Comparison of ENCODE assay signal across 26 mouse cellular contexts in the genomic region with DNA sequence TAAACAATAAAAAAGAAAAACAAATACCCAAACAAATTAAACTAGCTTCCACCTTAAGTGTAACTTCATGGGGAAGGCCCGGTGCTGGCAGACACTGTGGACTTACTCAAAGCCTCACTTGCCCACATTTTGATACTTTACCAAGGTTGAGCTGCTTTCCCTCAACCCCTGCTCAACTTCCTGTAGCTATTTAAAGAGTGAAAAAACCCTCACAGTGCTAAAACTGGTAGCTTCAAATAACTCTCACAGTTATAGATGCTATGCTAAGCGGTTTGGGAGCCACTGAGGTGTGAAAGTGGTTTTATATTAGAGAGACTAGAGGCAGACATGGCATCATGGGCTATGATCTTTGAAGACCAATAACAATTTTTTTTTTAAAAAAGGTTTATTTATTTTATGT. TPM values are rescaled to one million over a fixed set of nuclear protein-coding genes. Genes with fewer than 3 reads are reported as not detected.
DNase-seq lines count a peak whose midpoint lies in the region; ATAC-seq and TF ChIP-seq lines count a peak whose summit lies in the region.
"Had no signal": no experiment of that assay in that cellular context is flagged by ENCODE, and none has a peak within 500 bp of the region (broad histone marks: within the 10 kb centered on the region; RNA-seq: fewer than 3 reads in every experiment).

No protein-coding gene starts in this region.

- no peak for TF ChIP-seq EP300 in stomach, postnatal 0 days (optimal IDR thresholded peaks at IDR 0.05)

- no peaks in the 10 kb centered on the region for H3K9me3 ChIP-seq in stomach, postnatal 0 days (ENCODE audit: control insufficient read depth, low read length)
- H3K9me3 ChIP-seq: forebrain, embryonic 13.5 days; G1E; intestine, embryonic 15.5 days; limb, embryonic 13.5 days; liver, embryonic 12.5 days; midbrain, embryonic 15.5 days; stomach, embryonic 15.5 days had no signal

- TF ChIP-seq CTCF in spleen, adult 2 months (IDR thresholded peaks at IDR 0.05; ENCODE audit: extremely low read depth, insufficient read depth, insufficient read length, insufficient replicate concordance), result no peak
- TF ChIP-seq CTCF in stomach, postnatal 0 days (IDR thresholded peaks at IDR 0.05; ENCODE audit: low read depth), result no peak

- H3K4me3 ChIP-seq in spleen, adult 2 months (ENCODE audit: extremely low read depth, insufficient read depth, insufficient read length), result no peak overlapping the region
- no peak overlapping the region for H3K4me3 ChIP-seq in stomach, postnatal 0 days (ENCODE audit: low read depth, low read length)
- H3K4me3 ChIP-seq: forebrain, embryonic 13.5 days; intestine, embryonic 15.5 days; limb, embryonic 13.5 days; liver, embryonic 12.5 days; midbrain, embryonic 15.5 days; stomach, embryonic 15.5 days had no signal

- H3K4me2 ChIP-seq in stomach, postnatal 0 days (replicated peaks; ENCODE audit: low read depth), result no peak overlapping the region
- H3K4me2 ChIP-seq: forebrain, embryonic 13.5 days; hindbrain, embryonic 14.5 days; intestine, embryonic 15.5 days; limb, embryonic 13.5 days; liver, embryonic 12.5 days; midbrain, embryonic 15.5 days; stomach, embryonic 15.5 days had no signal

- H3K27me3 ChIP-seq in spleen, adult 2 months (ENCODE audit: control insufficient read depth, insufficient read depth, low read length), result no peaks in the 10 kb centered on the region
- H3K27me3 ChIP-seq in stomach, postnatal 0 days (ENCODE audit: control insufficient read depth, insufficient read depth, low read length), result no peaks in the 10 kb centered on the region
- H3K27me3 ChIP-seq: forebrain, embryonic 13.5 days; intestine, embryonic 15.5 days; limb, embryonic 13.5 days; liver, embryonic 12.5 days; midbrain, embryonic 15.5 days; Patski; stomach, embryonic 15.5 days had no signal

- peak; percentile 29 to 34 for DNase-seq in spleen, adult 2 months (ENCODE audit: low read depth in 1 of 2, low spot score in 2 of 2)
- no peak for DNase-seq in spleen, postnatal 4 days (ENCODE audit: low spot score in 2 of 2)
- no peak for DNase-seq in frontal cortex, postnatal 14 days (ENCODE audit: low spot score in 2 of 2)
- no peak for DNase-seq in embryo, embryonic 10.5 days (ENCODE audit: low spot score)
- no peak for DNase-seq in stomach, postnatal 0 days (ENCODE audit: low spot score)
- DNase-seq: adrenal gland, postnatal 10 days; cerebellum, adult 2 months; cerebellum, postnatal 25 days; heart, postnatal 4 days; kidney, postnatal 25 days; layer of hippocampus, adult 9-11 months; lung, adult 18-20 months; lung, postnatal 4 days; thymus, adult 2 months had no signal

- peak; percentile 61 for ATAC-seq in CD4-positive, CD25-positive, alpha-beta regulatory T cell, adult 4 months
- ATAC-seq in megakaryocyte, adult 5-6 weeks (ENCODE audit: poor library complexity, severe bottlenecking), result peak; percentile 18; the same call in 1 of the 2 replicates
- no peak for ATAC-seq in stomach, postnatal 0 days (ENCODE audit: low FRiP score, low TSS enrichment)
- ATAC-seq: forebrain, embryonic 13.5 days; intestine, embryonic 15.5 days; liver, embryonic 12.5 days; midbrain, embryonic 15.5 days; Patski had no signal

- WGBS in spleen, adult 2 months, result 9% methylated on average over 2 of the region's 2 CpGs
- WGBS in stomach, postnatal 0 days, result 96% methylated on average over 2 of the region's 2 CpGs

- peaks cover 4% of the 10 kb centered on the region for H3K4me1 ChIP-seq in spleen, adult 2 months (ENCODE audit: control insufficient read depth, insufficient read depth, insufficient read length)
- no peaks in the 10 kb centered on the region for H3K4me1 ChIP-seq in stomach, postnatal 0 days (replicated peaks; ENCODE audit: control insufficient read depth, insufficient read depth)
- H3K4me1 ChIP-seq: forebrain, embryonic 13.5 days; intestine, embryonic 15.5 days; limb, embryonic 13.5 days; liver, embryonic 12.5 days; midbrain, embryonic 15.5 days; stomach, embryonic 15.5 days had no signal

- no peak for TF ChIP-seq POLR2A in spleen, adult 2 months (IDR thresholded peaks at IDR 0.05; ENCODE audit: low read depth, low read length)

- H3K9ac ChIP-seq in stomach, postnatal 0 days (ENCODE audit: low read length), result no peak overlapping the region
- H3K9ac ChIP-seq: forebrain, embryonic 13.5 days; hindbrain, embryonic 14.5 days; intestine, embryonic 15.5 days; limb, embryonic 13.5 days; liver, embryonic 12.5 days; midbrain, embryonic 15.5 days; stomach, embryonic 15.5 days had no signal

- no peak overlapping the region for H3K27ac ChIP-seq in spleen, adult 2 months (ENCODE audit: insufficient read depth, low read length)
- H3K27ac ChIP-seq in stomach, postnatal 0 days (replicated peaks), result no peak overlapping the region
- H3K27ac ChIP-seq: forebrain, embryonic 13.5 days; hindbrain, embryonic 14.5 days; intestine, embryonic 15.5 days; limb, embryonic 13.5 days; liver, embryonic 12.5 days; midbrain, embryonic 15.5 days; stomach, embryonic 15.5 days had no signal

- H3K36me3 ChIP-seq in spleen, adult 2 months (ENCODE audit: control insufficient read depth, insufficient read depth, low read length), result peaks cover 30% of the 10 kb centered on the region
- H3K36me3 ChIP-seq in stomach, postnatal 0 days (ENCODE audit: control insufficient read depth, insufficient read depth, low read length), result peaks cover 10% of the 10 kb centered on the region

RNA-seq across cellular contexts. Expression of gene Supt16, which starts 30.6 kb away (rescaled TPM):
- polyA plus RNA-seq in spleen, adult 2 months (2012; rRNA removed), result 7.7 and 8.7 TPM in 2 replicates
- polyA plus RNA-seq in CD4-positive, CD25-positive, alpha-beta regulatory T cell, adult 4 months (2017; shearing (Covaris generic)), result 10 to 100 TPM; 37.9 to 39.5 TPM
- 53.3 and 54.3 TPM in 2 replicates for total RNA-seq in megakaryocyte, adult 5-6 weeks (2015)
- 148 and 153 TPM in 2 replicates for total RNA-seq in megakaryocyte, adult 5-6 weeks (2017)
- 15.2 and 20.0 TPM in 2 replicates for polyA plus RNA-seq in stomach, postnatal 0 days (2015; fragmentation: Nextera tagmentation; extraction: Ambion mirVana)

RNA-seq across cellular contexts. Expression of gene Rpgrip1, which starts 56.1 kb away (rescaled TPM):
- 12.8 and 14.7 TPM in 2 replicates for polyA plus RNA-seq in spleen, adult 2 months (2012; rRNA removed)
- polyA plus RNA-seq in CD4-positive, CD25-positive, alpha-beta regulatory T cell, adult 4 months (2017; shearing (Covaris generic)), result 10 to 100 TPM; 78.7 to 78.9 TPM
- total RNA-seq in megakaryocyte, adult 5-6 weeks (2015), result 2.9 and 3.6 TPM in 2 replicates
- 2.7 TPM in 2 replicates for total RNA-seq in megakaryocyte, adult 5-6 weeks (2017)
- 29.4 and 29.8 TPM in 2 replicates for polyA plus RNA-seq in stomach, postnatal 0 days (2015; fragmentation: Nextera tagmentation; extraction: Ambion mirVana)
- total RNA-seq: gastrocnemius, adult 8-10 months had no signal

Comparison
In these comparisons a context has a peak if more than half of its experiments do, and no peak if none do; other contexts are left out.
1. DNase-seq: peak in spleen, adult 2 months (2 of 2); none in spleen, postnatal 4 days (0 of 2), frontal cortex, postnatal 14 days (0 of 2), embryo, embryonic 10.5 days (single experiment) and stomach, postnatal 0 days (single experiment).